In genomic region chr10:117004695-117005094, GRCm38 (mm10) we compare ENCODE assay signal across 34 mouse cellular contexts. TPM values are rescaled to one million over a fixed set of nuclear protein-coding genes. Genes with fewer than 3 reads are reported as not detected.
DNase-seq lines count a peak whose midpoint lies in the region; ATAC-seq lines count a peak whose summit lies in the region.
"Had no signal": no experiment of that assay in that cellular context is flagged by ENCODE, and none has a peak within 500 bp of the region (broad histone marks: within the 10 kb centered on the region; RNA-seq: fewer than 3 reads in every experiment).

No protein-coding gene starts in this region.

- no peaks in the 10 kb centered on the region for H3K9me3 ChIP-seq in midbrain, embryonic 12.5 days
- H3K9me3 ChIP-seq in midbrain, embryonic 16.5 days (replicated peaks; ENCODE audit: control insufficient read depth, low read length, poor library complexity, severe bottlenecking) = no peaks in the 10 kb centered on the region
- no peaks in the 10 kb centered on the region for H3K9me3 ChIP-seq in limb, embryonic 10.5 days (replicated peaks)
- no peaks in the 10 kb centered on the region for H3K9me3 ChIP-seq in midbrain, embryonic 14.5 days (ENCODE audit: control insufficient read depth, low read length)
- H3K9me3 ChIP-seq: heart, embryonic 10.5 days; intestine, embryonic 15.5 days; liver, embryonic 13.5 days had no signal

- H3K4me1 ChIP-seq in midbrain, embryonic 12.5 days = no peaks in the 10 kb centered on the region
- no peaks in the 10 kb centered on the region; the same call in 1 of the 2 replicates for H3K4me1 ChIP-seq in midbrain, embryonic 16.5 days (ENCODE audit: control insufficient read depth, insufficient read depth, low read length)
- peaks cover 26% of the 10 kb centered on the region for H3K4me1 ChIP-seq in limb, embryonic 10.5 days
- H3K4me1 ChIP-seq in midbrain, embryonic 14.5 days (ENCODE audit: control insufficient read depth, insufficient read depth, low read length) = peaks cover 12% of the 10 kb centered on the region; the same call in 1 of the 2 replicates
- H3K4me1 ChIP-seq: intestine, embryonic 15.5 days; liver, embryonic 13.5 days had no signal

- 0 out of 2 replicates have a peak overlapping the region, but pooled peaks have one; percentile 52 for H3K27ac ChIP-seq in midbrain, embryonic 12.5 days (replicated peaks)
- H3K27ac ChIP-seq in midbrain, embryonic 16.5 days (ENCODE audit: low read length) = no peak overlapping the region
- peak overlapping the region; percentile 69; the same call in 1 of the 2 replicates for H3K27ac ChIP-seq in limb, embryonic 10.5 days
- H3K27ac ChIP-seq in midbrain, embryonic 14.5 days (replicated peaks; ENCODE audit: low read depth, low read length) = 0 out of 2 replicates have a peak overlapping the region, but pooled peaks have one; percentile 37
- H3K27ac ChIP-seq: heart, embryonic 10.5 days; intestine, embryonic 15.5 days; liver, embryonic 13.5 days had no signal

- no peak overlapping the region for H3K4me2 ChIP-seq in midbrain, embryonic 12.5 days (replicated peaks)
- no peak overlapping the region for H3K4me2 ChIP-seq in midbrain, embryonic 16.5 days (ENCODE audit: low read length)
- no peak overlapping the region for H3K4me2 ChIP-seq in midbrain, embryonic 14.5 days (ENCODE audit: low read length)
- H3K4me2 ChIP-seq: intestine, embryonic 15.5 days; liver, embryonic 13.5 days had no signal

- no peak overlapping the region for H3K4me3 ChIP-seq in midbrain, embryonic 12.5 days
- H3K4me3 ChIP-seq in midbrain, embryonic 16.5 days (ENCODE audit: low read depth, low read length) = no peak overlapping the region
- H3K4me3 ChIP-seq in limb, embryonic 10.5 days = no peak overlapping the region
- no peak overlapping the region for H3K4me3 ChIP-seq in midbrain, embryonic 14.5 days (replicated peaks; ENCODE audit: low read depth, low read length)
- H3K4me3 ChIP-seq: heart, embryonic 10.5 days; intestine, embryonic 15.5 days; liver, embryonic 13.5 days had no signal

- WGBS in midbrain, embryonic 12.5 days = 67% methylated on average over 5 of the region's 5 CpGs
- 41% methylated on average over 5 of the region's 5 CpGs for WGBS in midbrain, embryonic 16.5 days
- WGBS in limb, embryonic 10.5 days = 77% methylated on average over 5 of the region's 5 CpGs
- 47% methylated on average over 5 of the region's 5 CpGs for WGBS in midbrain, embryonic 14.5 days

- ATAC-seq in midbrain, embryonic 12.5 days (ENCODE audit: low FRiP score, low read depth) = peak; percentile 77
- ATAC-seq in midbrain, embryonic 16.5 days = no peak
- ATAC-seq in midbrain, embryonic 14.5 days (ENCODE audit: low FRiP score, low TSS enrichment) = no peak
- ATAC-seq in frontal cortex, adult (ENCODE audit: low TSS enrichment) = no peak
- ATAC-seq: CD4-positive, CD25-positive, alpha-beta regulatory T cell, adult 4 months; forebrain, postnatal 0 days; intestine, embryonic 15.5 days had no signal

- DNase-seq in heart, adult 11 months = peak; percentile 27
- no peak for DNase-seq in heart, adult 9 months (ENCODE audit: low spot score in 2 of 2)
- DNase-seq in limb, embryonic 10.5 days (ENCODE audit: low spot score) = no peak
- DNase-seq in midbrain, embryonic 14.5 days = peak; percentile 40
- no peak for DNase-seq in layer of hippocampus, postnatal 36 days
- DNase-seq: adrenal gland, postnatal 25 days; cerebellum, adult 9-10 months; forebrain, postnatal 0 days; gastrocnemius, postnatal 36 days; heart, postnatal 4 days; kidney, adult 8-10 months; kidney, postnatal 14 days; liver, embryonic 13.5 days; lung, adult 2 months; lung, postnatal 14 days had no signal

- H3K36me3 ChIP-seq in midbrain, embryonic 12.5 days = no peaks in the 10 kb centered on the region
- H3K36me3 ChIP-seq in midbrain, embryonic 16.5 days (ENCODE audit: control insufficient read depth, insufficient read depth, low read length) = no peaks in the 10 kb centered on the region
- no peaks in the 10 kb centered on the region for H3K36me3 ChIP-seq in limb, embryonic 10.5 days
- no peaks in the 10 kb centered on the region for H3K36me3 ChIP-seq in midbrain, embryonic 14.5 days (ENCODE audit: control insufficient read depth, insufficient read depth, low read length)
- H3K36me3 ChIP-seq: heart, embryonic 10.5 days; intestine, embryonic 15.5 days; liver, embryonic 13.5 days had no signal

- no peak overlapping the region for H3K9ac ChIP-seq in midbrain, embryonic 12.5 days (replicated peaks)
- H3K9ac ChIP-seq in midbrain, embryonic 16.5 days (ENCODE audit: low read depth, low read length) = no peak overlapping the region
- no peak overlapping the region for H3K9ac ChIP-seq in midbrain, embryonic 14.5 days (replicated peaks; ENCODE audit: low read length)
- H3K9ac ChIP-seq: forebrain, postnatal 0 days; intestine, embryonic 15.5 days; liver, embryonic 13.5 days had no signal

- no peaks in the 10 kb centered on the region for H3K27me3 ChIP-seq in midbrain, embryonic 12.5 days
- no peaks in the 10 kb centered on the region for H3K27me3 ChIP-seq in midbrain, embryonic 16.5 days (ENCODE audit: control insufficient read depth, insufficient read depth, low read depth, low read length)
- no peaks in the 10 kb centered on the region for H3K27me3 ChIP-seq in limb, embryonic 10.5 days (ENCODE audit: low read depth, poor library complexity, severe bottlenecking)
- H3K27me3 ChIP-seq in midbrain, embryonic 14.5 days (ENCODE audit: control insufficient read depth, insufficient read depth, low read length) = no peaks in the 10 kb centered on the region
- H3K27me3 ChIP-seq: intestine, embryonic 15.5 days; liver, embryonic 13.5 days had no signal

RNA-seq across cellular contexts. Expression of gene Best3, which starts 18.6 kb away (rescaled TPM):
- polyA plus RNA-seq in midbrain, embryonic 12.5 days (2016; fragmentation: Nextera tagmentation; extraction: Ambion mirVana) = 0.10 TPM in 2 replicates
- polyA plus RNA-seq in midbrain, embryonic 16.5 days (2015; fragmentation: Nextera tagmentation; extraction: Ambion mirVana) = 0.10 and 0.13 TPM in 2 replicates
- polyA plus RNA-seq in limb, embryonic 10.5 days (2016; fragmentation: Nextera tagmentation; extraction: Ambion mirVana) = 0.05 TPM in 1 of 2 replicates, not detected in the other
- 0.12 TPM in 1 of 2 replicates, not detected in the other for polyA plus RNA-seq in midbrain, embryonic 14.5 days (2014; fragmentation: Nextera tagmentation; extraction: Ambion mirVana)
- 1 to 10 TPM; 2.1 to 2.2 TPM for total RNA-seq in layer of hippocampus, postnatal 36 days (2021)
- total RNA-seq: forebrain, postnatal 0 days; megakaryocyte progenitor cell, adult 5-6 weeks; monocyte, adult 5-6 weeks had no signal
- polyA plus RNA-seq: CD4-positive, CD25-positive, alpha-beta regulatory T cell, adult 4 months; intestine, embryonic 15.5 days had no signal

RNA-seq across cellular contexts. Expression of gene Gm10271, which starts 32.3 kb away (rescaled TPM):
- not detected in 2 replicates for polyA plus RNA-seq in midbrain, embryonic 12.5 days (2016; fragmentation: Nextera tagmentation; extraction: Ambion mirVana)
- not detected in 2 replicates for polyA plus RNA-seq in midbrain, embryonic 16.5 days (2015; fragmentation: Nextera tagmentation; extraction: Ambion mirVana)
- polyA plus RNA-seq in limb, embryonic 10.5 days (2016; fragmentation: Nextera tagmentation; extraction: Ambion mirVana) = not detected in 2 replicates
- not detected in 2 replicates for polyA plus RNA-seq in midbrain, embryonic 14.5 days (2014; fragmentation: Nextera tagmentation; extraction: Ambion mirVana)
- not detected for total RNA-seq in layer of hippocampus, postnatal 36 days (2021)
- total RNA-seq: adrenal gland, postnatal 25 days; forebrain, postnatal 0 days; gastrocnemius, adult 18-20 months; gastrocnemius, postnatal 36 days; heart, postnatal 4 days; layer of hippocampus, adult 18-20 months; left cerebral cortex, adult 18-20 months; left cerebral cortex, postnatal 25 days; megakaryocyte progenitor cell, adult 5-6 weeks; monocyte, adult 5-6 weeks had no signal
- polyA plus RNA-seq: CD4-positive, CD25-positive, alpha-beta regulatory T cell, adult 4 months; embryonic facial prominence, embryonic 11.5 days; forebrain, embryonic 11.5 days; forebrain, postnatal 0 days; heart, embryonic 10.5 days; heart, embryonic 16.5 days; intestine, embryonic 15.5 days; liver, embryonic 13.5 days; lung, adult 2 months; neural tube, embryonic 11.5 days; spleen, adult 2 months; testis, adult 2 months; urinary bladder, adult 2 months had no signal

RNA-seq across cellular contexts. Expression of gene Lrrc10, which starts 40.4 kb away (rescaled TPM):
- polyA plus RNA-seq in midbrain, embryonic 12.5 days (2016; fragmentation: Nextera tagmentation; extraction: Ambion mirVana) = not detected in 2 replicates
- polyA plus RNA-seq in midbrain, embryonic 16.5 days (2015; fragmentation: Nextera tagmentation; extraction: Ambion mirVana) = not detected in 2 replicates
- 0.10 TPM in 1 of 2 replicates, not detected in the other for polyA plus RNA-seq in limb, embryonic 10.5 days (2016; fragmentation: Nextera tagmentation; extraction: Ambion mirVana)
- not detected in 2 replicates for polyA plus RNA-seq in midbrain, embryonic 14.5 days (2014; fragmentation: Nextera tagmentation; extraction: Ambion mirVana)
- total RNA-seq in layer of hippocampus, postnatal 36 days (2021) = under 1 TPM in 1 of 2 experiments, not detected in 1; 0.25 TPM
- total RNA-seq: adrenal gland, postnatal 25 days; forebrain, postnatal 0 days; layer of hippocampus, adult 18-20 months; left cerebral cortex, adult 18-20 months; left cerebral cortex, postnatal 25 days; megakaryocyte progenitor cell, adult 5-6 weeks; monocyte, adult 5-6 weeks had no signal
- polyA plus RNA-seq: CD4-positive, CD25-positive, alpha-beta regulatory T cell, adult 4 months; embryonic facial prominence, embryonic 11.5 days; forebrain, embryonic 11.5 days; forebrain, postnatal 0 days; intestine, embryonic 15.5 days; liver, embryonic 13.5 days; neural tube, embryonic 11.5 days; spleen, adult 2 months had no signal

RNA-seq across cellular contexts. Expression of gene Rab3ip, which starts 54.1 kb away (rescaled TPM):
- polyA plus RNA-seq in midbrain, embryonic 12.5 days (2016; fragmentation: Nextera tagmentation; extraction: Ambion mirVana) = 41.7 and 45.2 TPM in 2 replicates
- polyA plus RNA-seq in midbrain, embryonic 16.5 days (2015; fragmentation: Nextera tagmentation; extraction: Ambion mirVana) = 40.4 and 45.1 TPM in 2 replicates
- 36.7 and 40.0 TPM in 2 replicates for polyA plus RNA-seq in limb, embryonic 10.5 days (2016; fragmentation: Nextera tagmentation; extraction: Ambion mirVana)
- 40.4 and 41.6 TPM in 2 replicates for polyA plus RNA-seq in midbrain, embryonic 14.5 days (2014; fragmentation: Nextera tagmentation; extraction: Ambion mirVana)
- total RNA-seq in layer of hippocampus, postnatal 36 days (2021) = 10 to 100 TPM; 64.9 to 67.7 TPM

RNA-seq across cellular contexts. Expression of gene Cct2, which starts 58.9 kb away (rescaled TPM):
- 252 and 253 TPM in 2 replicates for polyA plus RNA-seq in midbrain, embryonic 12.5 days (2016; fragmentation: Nextera tagmentation; extraction: Ambion mirVana)
- 232 and 235 TPM in 2 replicates for polyA plus RNA-seq in midbrain, embryonic 16.5 days (2015; fragmentation: Nextera tagmentation; extraction: Ambion mirVana)
- 350 and 402 TPM in 2 replicates for polyA plus RNA-seq in limb, embryonic 10.5 days (2016; fragmentation: Nextera tagmentation; extraction: Ambion mirVana)
- 255 and 277 TPM in 2 replicates for polyA plus RNA-seq in midbrain, embryonic 14.5 days (2014; fragmentation: Nextera tagmentation; extraction: Ambion mirVana)
- 100 to 1,000 TPM; 184 to 188 TPM for total RNA-seq in layer of hippocampus, postnatal 36 days (2021)

Comparison
In these comparisons a context has a peak if more than half of its experiments do, and no peak if none do; other contexts are left out.
1. DNase-seq: peak in heart, adult 11 months (single experiment) and midbrain, embryonic 14.5 days (single experiment); none in heart, adult 9 months (0 of 2), limb, embryonic 10.5 days (single experiment) and layer of hippocampus, postnatal 36 days (0 of 2).